In genomic region chr3:138305486-138306289, GRCm38 (mm10) we compare ENCODE assay signal across 17 mouse cellular contexts. TPM values are rescaled to one million over a fixed set of nuclear protein-coding genes. Genes with fewer than 3 reads are reported as not detected.
DNase-seq lines count a peak whose midpoint lies in the region; ATAC-seq and TF ChIP-seq lines count a peak whose summit lies in the region.
"Had no signal": no experiment of that assay in that cellular context is flagged by ENCODE, and none has a peak within 500 bp of the region (broad histone marks: within the 10 kb centered on the region; RNA-seq: fewer than 3 reads in every experiment).

No protein-coding gene starts in this region.

- H3K36me3 ChIP-seq in lung, embryonic 15.5 days = no peaks in the 10 kb centered on the region
- H3K36me3 ChIP-seq in embryonic facial prominence, embryonic 14.5 days (ENCODE audit: control insufficient read depth, insufficient read depth, low read length) = no peaks in the 10 kb centered on the region
- no peaks in the 10 kb centered on the region for H3K36me3 ChIP-seq in stomach, embryonic 15.5 days
- H3K36me3 ChIP-seq: neural tube, embryonic 13.5 days had no signal

- no peak overlapping the region for H3K9ac ChIP-seq in lung, embryonic 15.5 days
- H3K9ac ChIP-seq in embryonic facial prominence, embryonic 14.5 days (ENCODE audit: low read depth, low read length) = no peak overlapping the region
- H3K9ac ChIP-seq in stomach, embryonic 15.5 days = no peak overlapping the region
- H3K9ac ChIP-seq: liver, embryonic 14.5 days; neural tube, embryonic 13.5 days had no signal

- DNase-seq in frontal cortex, postnatal 10 days (ENCODE audit: low spot score in 2 of 2) = no peak
- no peak for DNase-seq in lung, postnatal 4 days
- no peak for DNase-seq in embryonic facial prominence, embryonic 14.5 days (ENCODE audit: low spot score)
- no peak for DNase-seq in gastrocnemius, postnatal 36 days
- DNase-seq in cerebellum, adult 2 months = no peak
- DNase-seq: heart, adult 11 months; heart, postnatal 4 days; kidney, adult 8-10 months; retina, postnatal 1 day had no signal

- intact Hi-C loops in gastrocnemius, postnatal 36 days (cut with DNase I) = no loop called here

- ATAC-seq in frontal cortex, adult (ENCODE audit: low TSS enrichment) = peak; percentile 50; the same call in 1 of the 2 replicates
- ATAC-seq in lung, embryonic 15.5 days (ENCODE audit: borderline replicate concordance, extremely low read depth, low FRiP score, low TSS enrichment) = no peak
- ATAC-seq in embryonic facial prominence, embryonic 14.5 days (ENCODE audit: low read depth) = no peak
- peak; percentile 64 for ATAC-seq in stomach, embryonic 15.5 days (ENCODE audit: insufficient read depth, low FRiP score, low read depth)

- H3K9me3 ChIP-seq in lung, embryonic 15.5 days = no peaks in the 10 kb centered on the region
- H3K9me3 ChIP-seq in embryonic facial prominence, embryonic 14.5 days (ENCODE audit: control insufficient read depth, low read length) = no peaks in the 10 kb centered on the region
- H3K9me3 ChIP-seq in stomach, embryonic 15.5 days = no peaks in the 10 kb centered on the region
- H3K9me3 ChIP-seq: neural tube, embryonic 13.5 days had no signal

- no peak for TF ChIP-seq CTCF in cerebellum, adult 2 months (IDR thresholded peaks at IDR 0.05; ENCODE audit: borderline replicate concordance, insufficient read depth, low read depth, low read length)

- H3K4me1 ChIP-seq in lung, embryonic 15.5 days = peaks cover 54% of the 10 kb centered on the region
- peaks cover 19% of the 10 kb centered on the region for H3K4me1 ChIP-seq in embryonic facial prominence, embryonic 14.5 days (ENCODE audit: control insufficient read depth, insufficient read depth, low read length)
- H3K4me1 ChIP-seq in stomach, embryonic 15.5 days = peaks cover 6% of the 10 kb centered on the region; the same call in 1 of the 2 replicates
- H3K4me1 ChIP-seq in cerebellum, adult 2 months (ENCODE audit: control insufficient read depth, insufficient read depth, low read length) = no peaks in the 10 kb centered on the region; the same call in 1 of the 2 replicates

- H3K27ac ChIP-seq in lung, embryonic 15.5 days = peak overlapping the region; percentile 83
- H3K27ac ChIP-seq in embryonic facial prominence, embryonic 14.5 days (replicated peaks; ENCODE audit: low read depth, low read length) = peak overlapping the region; percentile 24
- peak overlapping the region; percentile 64; the same call in 1 of the 2 replicates for H3K27ac ChIP-seq in stomach, embryonic 15.5 days
- no peak overlapping the region for H3K27ac ChIP-seq in cerebellum, adult 2 months (ENCODE audit: insufficient read depth, low read length)
- H3K27ac ChIP-seq: liver, embryonic 14.5 days; neural tube, embryonic 13.5 days had no signal

- H3K27me3 ChIP-seq in lung, embryonic 15.5 days = no peaks in the 10 kb centered on the region
- no peaks in the 10 kb centered on the region for H3K27me3 ChIP-seq in embryonic facial prominence, embryonic 14.5 days (replicated peaks; ENCODE audit: control insufficient read depth, insufficient read depth, low read length)
- no peaks in the 10 kb centered on the region for H3K27me3 ChIP-seq in stomach, embryonic 15.5 days (replicated peaks)
- H3K27me3 ChIP-seq in cerebellum, adult 2 months (ENCODE audit: control insufficient read depth, insufficient read depth, low read length) = no peaks in the 10 kb centered on the region
- H3K27me3 ChIP-seq: neural tube, embryonic 13.5 days had no signal

- H3K4me2 ChIP-seq in lung, embryonic 15.5 days = peak overlapping the region; percentile 39; the same call in 1 of the 2 replicates
- peak overlapping the region; percentile 34; the same call in 1 of the 2 replicates for H3K4me2 ChIP-seq in embryonic facial prominence, embryonic 14.5 days (ENCODE audit: low read depth, low read length)
- H3K4me2 ChIP-seq in stomach, embryonic 15.5 days = peak overlapping the region; percentile 50; the same call in 1 of the 2 replicates
- H3K4me2 ChIP-seq: midbrain, embryonic 11.5 days; neural tube, embryonic 13.5 days had no signal

- TF ChIP-seq POLR2A in cerebellum, adult 2 months (IDR thresholded peaks at IDR 0.05; ENCODE audit: borderline replicate concordance, insufficient read depth, low read length) = no peak

- WGBS in lung, embryonic 15.5 days = 26% methylated on average over 10 of the region's 10 CpGs
- 57% methylated on average over 10 of the region's 10 CpGs for WGBS in embryonic facial prominence, embryonic 14.5 days
- WGBS in stomach, embryonic 15.5 days = 45% methylated on average over 10 of the region's 10 CpGs
- 46% methylated on average over 10 of the region's 10 CpGs for WGBS in cerebellum, adult 2 months

- no peak overlapping the region for H3K4me3 ChIP-seq in lung, embryonic 15.5 days
- no peak overlapping the region for H3K4me3 ChIP-seq in embryonic facial prominence, embryonic 14.5 days (ENCODE audit: low read depth, low read length)
- H3K4me3 ChIP-seq in stomach, embryonic 15.5 days (replicated peaks) = no peak overlapping the region
- no peak overlapping the region for H3K4me3 ChIP-seq in cerebellum, adult 2 months (replicated peaks; ENCODE audit: insufficient read depth, low read depth, low read length)
- H3K4me3 ChIP-seq: neural tube, embryonic 13.5 days had no signal

RNA-seq across cellular contexts. Expression of gene Adh6a, which starts 7.4 kb away (rescaled TPM):
- 0.11 TPM in 1 of 2 replicates, not detected in the other for polyA plus RNA-seq in lung, embryonic 15.5 days (2015; fragmentation: Nextera tagmentation; extraction: Ambion mirVana)
- polyA plus RNA-seq in embryonic facial prominence, embryonic 14.5 days (2014; fragmentation: Nextera tagmentation; extraction: Ambion mirVana) = 0.17 TPM in 1 of 2 replicates, not detected in the other
- 0.32 and 0.61 TPM in 2 replicates for polyA plus RNA-seq in stomach, embryonic 15.5 days (2015; fragmentation: Nextera tagmentation; extraction: Ambion mirVana)
- not detected for total RNA-seq in gastrocnemius, postnatal 36 days (2021)
- polyA plus RNA-seq in cerebellum, adult 2 months (2012; rRNA removed) = not detected in 2 replicates
- total RNA-seq: heart, postnatal 4 days; left cerebral cortex, postnatal 10 days had no signal
- polyA plus RNA-seq: frontal cortex, adult 2 months; liver, embryonic 14.5 days; midbrain, embryonic 11.5 days had no signal

RNA-seq across cellular contexts. Expression of gene Adh6b, which starts 35.9 kb away (rescaled TPM):
- 0.16 TPM in 2 replicates for polyA plus RNA-seq in lung, embryonic 15.5 days (2015; fragmentation: Nextera tagmentation; extraction: Ambion mirVana)
- 0.51 and 0.90 TPM in 2 replicates for polyA plus RNA-seq in embryonic facial prominence, embryonic 14.5 days (2014; fragmentation: Nextera tagmentation; extraction: Ambion mirVana)
- 0.10 TPM in 1 of 2 replicates, not detected in the other for polyA plus RNA-seq in stomach, embryonic 15.5 days (2015; fragmentation: Nextera tagmentation; extraction: Ambion mirVana)
- total RNA-seq in gastrocnemius, postnatal 36 days (2021) = not detected
- polyA plus RNA-seq in cerebellum, adult 2 months (2012; rRNA removed) = not detected in 2 replicates
- total RNA-seq: left cerebral cortex, postnatal 10 days had no signal
- polyA plus RNA-seq: frontal cortex, adult 2 months had no signal

RNA-seq across cellular contexts. Expression of gene Adh1, which starts 44.9 kb away (rescaled TPM):
- 1,171 and 1,249 TPM in 2 replicates for polyA plus RNA-seq in lung, embryonic 15.5 days (2015; fragmentation: Nextera tagmentation; extraction: Ambion mirVana)
- polyA plus RNA-seq in embryonic facial prominence, embryonic 14.5 days (2014; fragmentation: Nextera tagmentation; extraction: Ambion mirVana) = 24.2 and 25.6 TPM in 2 replicates
- polyA plus RNA-seq in stomach, embryonic 15.5 days (2015; fragmentation: Nextera tagmentation; extraction: Ambion mirVana) = 40.9 and 130 TPM in 2 replicates
- total RNA-seq in gastrocnemius, postnatal 36 days (2021) = 10 to 100 TPM; 37.4 to 44.9 TPM
- 1.6 and 2.1 TPM in 2 replicates for polyA plus RNA-seq in cerebellum, adult 2 months (2012; rRNA removed)

Comparison
In these comparisons a context has a peak if more than half of its experiments do, and no peak if none do; other contexts are left out.
1. ATAC-seq: peak in frontal cortex, adult (single experiment) and stomach, embryonic 15.5 days (single experiment); none in lung, embryonic 15.5 days (single experiment) and embryonic facial prominence, embryonic 14.5 days (single experiment).
2. Peak in every context shown above with its lines, with median percentiles within 50 percentile points of each other: H3K4me2 ChIP-seq.